Mouse (Mus musculus) midbrain, embryonic 10.5 days (tissue): ENCODE results near the gene Tmem246. TPM values are rescaled to one million over a fixed set of nuclear protein-coding genes. Genes with fewer than 3 reads are reported as not detected.
A peak's percentile ranks its signal among the peaks of the same experiment; 100 is the strongest.
"Not testable (repeated sequence)": the region's sequence is repeated elsewhere in the genome, so short reads cannot be mapped to it uniquely, and the experiment has no call there.

Experiments used
- DNase-seq: peaks from one replicate; pipeline ENCODE4 v3.0.0-alpha.2; 2017; ENCODE audit warnings: low spot score
- H3K27ac ChIP-seq: fragments of 300-500 bp; sonication (generic); replicated peaks from 2 replicates; pipeline ENCODE4 v1.5.1; 2016; ENCODE audit warnings: mild to moderate bottlenecking
- H3K27me3 ChIP-seq: fragments of 300-500 bp; sonication (generic); 2 replicates; pipeline ENCODE4 v1.6.1; 2016; ENCODE audit warnings: low read depth, mild to moderate bottlenecking; ENCODE audit not compliant: poor library complexity, severe bottlenecking
- H3K36me3 ChIP-seq: fragments of 300-500 bp; sonication (generic); 2 replicates; pipeline ENCODE4 v1.6.1; 2016; ENCODE audit warnings: mild to moderate bottlenecking, moderate library complexity
- H3K4me1 ChIP-seq: fragments of 300-500 bp; sonication (generic); 2 replicates; pipeline ENCODE4 v1.6.1; 2016
- H3K4me3 ChIP-seq: fragments of 300-500 bp; sonication (generic); 2 replicates; pipeline ENCODE4 v1.5.1; 2016; ENCODE audit warnings: mild to moderate bottlenecking, moderate library complexity
- H3K9me3 ChIP-seq: fragments of 300-500 bp; sonication (generic); replicated peaks from 2 replicates; pipeline ENCODE4 v1.6.1; 2016; ENCODE audit warnings: mild to moderate bottlenecking
- WGBS: fragments of 180-500 bp; shearing (Covaris S2); methylation state at CpG from one replicate; pipeline ENCODE4 v1.1.7; 2016; 5-methylcytosine and 5-hydroxymethylcytosine counted together
- polyA plus RNA-seq: library from polyadenylated mRNA; unstranded; fragments of >200 nt; fragmentation: Nextera tagmentation; extraction: Ambion mirVana; gene quantifications from 2 replicates; pipeline ENCODE4 v1.2.1, GENCODE M21; 2016

Gene Tmem246
- 16.0 and 17.8 TPM in 2 replicates for polyA plus RNA-seq

DNA sequence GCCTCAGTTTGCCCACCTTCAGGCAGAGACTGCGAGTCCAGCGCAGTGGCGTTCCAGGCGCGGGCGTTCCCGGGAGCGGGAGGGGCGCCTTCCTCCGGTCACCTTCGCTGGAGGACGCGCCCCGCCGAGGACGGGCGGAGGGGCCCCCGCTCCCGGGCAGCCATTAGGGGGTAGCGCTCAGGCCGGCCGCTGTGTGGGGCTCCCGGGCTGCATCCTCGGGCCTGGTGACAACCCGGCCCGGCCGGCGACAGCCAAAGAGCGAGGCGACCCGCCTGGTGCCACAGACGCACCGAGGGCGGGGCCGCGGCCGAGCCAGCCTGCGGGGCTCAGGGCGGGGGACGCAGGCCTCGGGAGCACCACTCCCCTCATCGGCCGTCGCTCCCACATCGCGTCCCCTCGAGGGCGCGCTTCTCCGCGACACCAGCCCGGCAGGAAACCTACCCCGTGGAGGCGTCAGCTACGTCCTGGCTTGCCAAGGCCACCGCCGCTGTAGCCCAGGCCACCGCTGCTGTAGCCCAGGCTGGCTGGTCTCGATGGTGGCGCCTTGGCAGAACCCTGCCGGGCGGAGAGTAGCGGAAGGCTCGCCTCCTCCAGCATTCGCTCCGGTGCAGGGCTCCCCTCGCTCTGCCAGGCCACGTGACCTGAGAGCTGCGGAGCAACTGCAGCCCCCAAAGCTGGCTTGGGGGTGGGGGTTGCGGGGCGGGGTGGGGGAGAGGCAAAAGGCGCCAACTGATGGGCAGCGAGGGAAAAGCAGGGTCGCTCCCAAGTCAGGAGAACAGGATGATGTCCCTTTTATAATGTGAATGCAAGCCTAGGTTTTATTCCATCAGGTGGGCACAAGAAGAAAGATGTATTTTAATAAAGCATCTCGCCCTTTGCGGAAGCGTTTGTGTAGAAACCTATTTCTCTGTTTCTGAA lies at the start of gene Tmem246:
TSS of gene Tmem246 (minus strand) at position 694 of the 918 bp plus-strand sequence.
- H3K9me3 ChIP-seq = no peaks in the 10 kb centered on the region
- H3K4me3 ChIP-seq = peak within 1 kb of the TSS; percentile 86
- peak; percentile 85 for DNase-seq
- WGBS = under 1% methylated on average over 77 of the region's 77 CpGs
- H3K4me1 ChIP-seq = peaks cover 16% of the 10 kb centered on the region
- H3K36me3 ChIP-seq = no peaks in the 10 kb centered on the region
- no peaks in the 10 kb centered on the region; the same call in 1 of the 2 replicates for H3K27me3 ChIP-seq
- H3K27ac ChIP-seq = peak within 1 kb of the TSS; percentile 92

DNA sequence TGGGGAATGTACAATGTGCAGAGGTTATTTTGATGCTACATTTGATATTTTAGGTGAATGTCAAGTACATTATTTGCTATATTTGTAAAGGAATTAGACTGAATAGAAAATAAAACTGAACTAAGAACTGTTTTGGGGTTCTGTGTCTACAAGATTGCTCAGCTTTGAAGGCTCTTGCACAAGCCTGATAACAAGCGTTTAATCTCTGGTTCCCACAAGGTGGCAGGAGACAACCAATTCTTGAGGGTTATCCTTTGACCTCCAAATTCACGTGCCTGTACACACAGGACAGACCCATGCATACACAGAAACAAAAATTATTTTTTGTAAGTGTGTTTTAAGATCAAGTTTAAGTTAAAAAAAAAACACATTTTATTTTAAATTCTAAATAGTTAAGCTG lies 42.2 kb upstream of the Tmem246 start:
- Histone ChIP-seq H3K27me3 (no peaks in the 10 kb centered on the region), H3K36me3 (peaks cover 93% of the 10 kb centered on the region), H3K27ac (no peak overlapping the region), H3K9me3 (no peaks in the 10 kb centered on the region), H3K4me3 (no peak overlapping the region), H3K4me1 (no peaks in the 10 kb centered on the region)
- WGBS = 76% methylated on average over 2 of the region's 2 CpGs
- no peak for DNase-seq

- Histone ChIP-seq H3K36me3 (peaks cover 87% of the 10 kb centered on the region), H3K27me3 (no peaks in the 10 kb centered on the region), H3K4me1 (peaks cover 9% of the 10 kb centered on the region), H3K4me3 (no peak overlapping the region), H3K9me3 (no peaks in the 10 kb centered on the region), H3K27ac (no peak overlapping the region)
- DNase-seq = no peak
- 95% methylated on average over 11 of the region's 11 CpGs for WGBS
Observed at GRCm38 (mm10) chr4:49637821-49638220, 40.1 kb upstream of the Tmem246 start.

DNA sequence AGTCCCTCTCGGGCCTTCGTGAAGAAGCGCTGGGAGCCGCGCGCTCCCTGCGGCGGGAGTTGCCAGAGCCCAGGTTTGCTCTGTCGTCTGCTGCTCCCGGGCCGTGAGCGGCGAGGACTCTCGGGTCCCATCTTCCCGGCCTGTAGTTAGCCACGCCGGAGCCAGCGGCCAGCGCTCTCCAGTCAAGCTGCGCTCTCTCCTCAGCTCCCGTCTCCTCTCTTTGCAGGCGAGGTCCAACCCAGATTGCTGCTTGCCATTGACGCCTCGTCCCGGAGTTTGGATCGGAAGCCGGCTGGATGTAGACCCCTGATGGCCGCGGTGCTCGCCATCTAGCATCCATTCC lies 34.4 kb upstream of the Tmem246 start:
- WGBS = under 1% methylated on average over 30 of the region's 30 CpGs
- Histone ChIP-seq H3K36me3 (peaks cover 37% of the 10 kb centered on the region), H3K27me3 (no peaks in the 10 kb centered on the region), H3K27ac (peak overlapping the region; percentile 90), H3K4me3 (peak overlapping the region; percentile 81), H3K4me1 (peaks cover 16% of the 10 kb centered on the region), H3K9me3 (no peaks in the 10 kb centered on the region)
- no peak for DNase-seq

DNA sequence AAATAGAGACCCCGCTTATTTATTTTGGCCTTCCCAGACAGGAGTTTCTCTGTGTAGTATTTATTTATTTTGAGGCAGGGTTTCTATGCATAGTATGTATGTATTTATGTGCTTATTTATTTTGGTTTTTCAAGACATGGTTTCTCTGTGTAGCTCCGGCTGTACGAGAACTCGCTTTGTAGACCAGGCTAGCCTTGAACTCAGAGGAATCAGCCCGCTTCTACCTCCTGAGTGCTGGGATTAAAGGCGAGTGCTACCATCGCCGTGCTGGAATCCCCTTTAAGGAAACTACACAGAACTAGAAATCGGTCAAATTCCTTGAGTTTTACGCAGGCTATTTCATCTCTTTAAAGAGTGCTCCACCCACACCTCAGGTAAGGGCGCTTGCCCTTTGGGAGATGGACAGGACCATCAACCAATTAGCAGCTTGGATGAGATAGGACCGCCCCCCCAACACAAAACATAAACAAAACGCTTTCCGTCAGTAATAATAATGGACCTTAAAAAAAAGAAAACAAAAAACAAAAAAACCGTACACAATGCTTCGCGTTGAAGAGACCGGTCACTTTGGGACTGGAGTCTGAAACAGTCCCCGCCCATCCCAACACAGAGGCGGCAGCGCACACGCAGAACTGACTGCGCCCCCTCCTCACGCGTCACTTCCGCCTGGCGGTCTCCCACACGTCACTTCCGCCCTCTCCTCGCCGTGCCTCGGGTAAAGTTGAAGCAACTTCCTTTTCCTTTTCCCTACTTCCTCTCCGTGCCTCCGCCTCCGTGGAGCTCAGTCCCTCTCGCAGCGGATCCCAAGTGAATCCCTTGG lies 33.9 kb upstream of the Tmem246 start, which contains the start of gene Rnf20:
TSS of gene Rnf20 (plus strand) at position 688 of the 820 bp plus-strand sequence.
- Histone ChIP-seq H3K4me3 (peak within 1 kb of the TSS; percentile 81), H3K27me3 (no peaks in the 10 kb centered on the region), H3K9me3 (no peaks in the 10 kb centered on the region), H3K36me3 (peaks cover 31% of the 10 kb centered on the region), H3K27ac (peak within 1 kb of the TSS; percentile 90), H3K4me1 (peaks cover 17% of the 10 kb centered on the region)
- 4% methylated on average over 37 of the region's 37 CpGs for WGBS
- DNase-seq = peak; percentile 95

GRCm38 (mm10) chr4:49628941-49629340 lies 31.3 kb upstream of the Tmem246 start:
- no peaks in the 10 kb centered on the region for H3K27me3 ChIP-seq
- no peak overlapping the region for H3K4me3 ChIP-seq
- H3K36me3 ChIP-seq = peaks cover 6% of the 10 kb centered on the region
- H3K9me3 ChIP-seq = no peaks in the 10 kb centered on the region
- DNase-seq = no peak
- WGBS = 81% methylated on average over 5 of the region's 5 CpGs
- H3K27ac ChIP-seq = no peak overlapping the region
- H3K4me1 ChIP-seq = peaks cover 20% of the 10 kb centered on the region

GRCm38 (mm10) chr4:49626973-49627372 lies 29.3 kb upstream of the Tmem246 start:
- Histone ChIP-seq H3K4me3 (no peak overlapping the region), H3K4me1 (0 out of 2 replicates have a peak, but pooled peaks cover 6% of the 10 kb centered on the region), H3K27me3 (no peaks in the 10 kb centered on the region), H3K36me3 (no peaks in the 10 kb centered on the region), H3K9me3 (no peaks in the 10 kb centered on the region), H3K27ac (no peak overlapping the region)
- DNase-seq = peak; percentile 54
- 8% methylated on average over 3 of the region's 3 CpGs for WGBS

DNA sequence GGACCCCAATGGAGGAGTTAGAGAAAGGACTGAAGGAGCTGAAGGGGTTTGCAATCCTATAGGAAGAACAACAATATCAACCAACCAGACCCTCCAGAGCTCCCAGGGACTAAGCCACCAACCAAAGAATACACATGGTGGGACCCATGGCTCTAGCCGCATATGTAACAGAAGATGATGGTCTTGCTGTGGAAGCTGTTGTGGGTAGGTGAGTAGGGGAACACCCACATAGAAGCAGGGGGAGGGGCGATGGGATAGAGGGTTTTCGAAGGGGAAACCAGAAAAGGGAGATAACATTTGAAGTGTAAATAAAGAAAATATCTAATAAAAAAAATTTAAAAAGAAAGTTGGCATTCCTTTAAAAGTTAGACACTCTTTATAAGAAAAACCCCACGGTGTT lies 27.3 kb upstream of the Tmem246 start:
- not testable (repeated sequence) for H3K27ac ChIP-seq, DNase-seq, H3K27me3 ChIP-seq, H3K4me3 ChIP-seq, H3K4me1 ChIP-seq, H3K9me3 ChIP-seq, H3K36me3 ChIP-seq
- 93% methylated on average over 4 of the region's 4 CpGs for WGBS

GRCm38 (mm10) chr4:49623916-49624315 lies 26.2 kb upstream of the Tmem246 start:
- no peak overlapping the region for H3K27ac ChIP-seq
- no peaks in the 10 kb centered on the region for H3K9me3 ChIP-seq
- WGBS = 91% methylated on average over 4 of the region's 4 CpGs
- 0 out of 2 replicates have a peak, but pooled peaks cover 3% of the 10 kb centered on the region for H3K4me1 ChIP-seq
- no peak overlapping the region for H3K4me3 ChIP-seq
- H3K36me3 ChIP-seq = no peaks in the 10 kb centered on the region
- no peak for DNase-seq
- H3K27me3 ChIP-seq = no peaks in the 10 kb centered on the region

- Histone ChIP-seq H3K36me3 (no peaks in the 10 kb centered on the region), H3K27me3 (no peaks in the 10 kb centered on the region), H3K4me3 (no peak overlapping the region), H3K27ac (no peak overlapping the region), H3K4me1 (0 out of 2 replicates have a peak, but pooled peaks cover 3% of the 10 kb centered on the region), H3K9me3 (no peaks in the 10 kb centered on the region)
- 83% methylated on average over 2 of the region's 2 CpGs for WGBS
- no peak for DNase-seq
Observed at GRCm38 (mm10) chr4:49622272-49622671, 24.6 kb upstream of the Tmem246 start.

DNA sequence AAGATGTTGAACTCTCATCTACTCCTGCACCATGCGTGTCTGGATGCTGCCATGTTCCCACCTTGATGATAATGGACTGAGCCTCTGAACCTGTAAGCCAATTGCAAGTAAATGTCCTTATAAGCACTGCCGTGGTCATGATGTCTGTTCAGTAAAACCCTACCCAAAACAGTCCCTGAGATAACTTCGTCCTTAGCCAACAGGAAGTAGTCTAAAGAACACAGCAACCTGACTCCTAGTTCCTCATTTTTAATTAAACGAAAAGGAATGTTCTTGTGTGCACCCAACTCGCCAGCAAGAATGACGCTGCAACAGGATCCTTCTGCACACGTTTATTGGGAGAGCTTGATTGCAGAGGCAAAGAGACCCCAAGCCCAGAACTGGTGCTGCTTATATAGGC lies 22.2 kb upstream of the Tmem246 start:
- 94% methylated on average over 7 of the region's 7 CpGs for WGBS
- not testable (repeated sequence) for H3K4me1 ChIP-seq

GRCm38 (mm10) chr4:49616924-49617323 lies 19.2 kb upstream of the Tmem246 start:
- no peaks in the 10 kb centered on the region for H3K36me3 ChIP-seq
- WGBS = 94% methylated on average over 10 of the region's 10 CpGs
- no peaks in the 10 kb centered on the region for H3K4me1 ChIP-seq
- no peaks in the 10 kb centered on the region for H3K27me3 ChIP-seq
- H3K27ac ChIP-seq = no peak overlapping the region
- DNase-seq = no peak
- H3K4me3 ChIP-seq = no peak overlapping the region
- no peaks in the 10 kb centered on the region for H3K9me3 ChIP-seq

More for the DNA sequence above, 22.2 kb upstream of the Tmem246 start:
- not testable (repeated sequence) for H3K9me3 ChIP-seq, DNase-seq, H3K4me3 ChIP-seq, H3K36me3 ChIP-seq, H3K27me3 ChIP-seq, H3K27ac ChIP-seq
